Mouse (Mus musculus) kidney, embryonic 14.5 days (tissue): ENCODE data around the gene Slc4a4. TPM values are rescaled to one million over a fixed set of nuclear protein-coding genes. Genes with fewer than 3 reads are reported as not detected.

Source experiments
- polyA plus RNA-seq: library from polyadenylated mRNA; unstranded; fragments of >200 nt; fragmentation: Nextera tagmentation; extraction: Ambion mirVana; gene quantifications from 2 replicates; pipeline ENCODE4 v1.2.1, GENCODE M21; 2014

Gene Slc4a4
- polyA plus RNA-seq, 1 experiment from 2014 or later: 4.7 TPM

Other genes with a start within 250 kb of the Slc4a4 start
- gene Grsf1, start 210.6 kb upstream of the Slc4a4 start, polyA plus RNA-seq: 59.6 and 78.4 TPM in 2 replicates
- 10.9 and 18.0 TPM in 2 replicates for gene Mob1b, start 166.0 kb upstream of the Slc4a4 start, polyA plus RNA-seq
- 36.3 and 58.9 TPM in 2 replicates for gene Dck, start 121.8 kb upstream of the Slc4a4 start, polyA plus RNA-seq